Mouse (Mus musculus): ENCODE results near the gene Pmel. TPM values are rescaled to one million over a fixed set of nuclear protein-coding genes. Genes with fewer than 3 reads are reported as not detected.

The Pmel gene
- polyA plus RNA-seq, 1 experiment = 0.16 TPM

GRCm38 (mm10) chr10:128743791-128744191, 39.8 kb downstream of the Pmel start:
- Histone ChIP-seq H3K4me3 (ENCODE audit: insufficient read depth, poor library complexity, severe bottlenecking) (peak overlapping the region; percentile 33), H3K79me3 (ENCODE audit: low read depth) (peaks cover 4% of the 10 kb centered on the region), H3K79me2 (ENCODE audit: control insufficient read depth, insufficient read depth) (peaks cover 11% of the 10 kb centered on the region), H3K27me3 (ENCODE audit: control insufficient read depth, insufficient read depth, insufficient read length) (no peaks in the 10 kb centered on the region), H3K36me3 (ENCODE audit: control insufficient read depth, insufficient read depth) (no peaks in the 10 kb centered on the region), H3ac (ENCODE audit: control insufficient read depth, insufficient read length, low read depth) (peak overlapping the region; percentile 91)
- TF ChIP-seq MYOG (IDR thresholded peaks at IDR 0.05; ENCODE audit: control insufficient read depth, extremely low read depth, insufficient read length) (no peak), FOSL1 (IDR thresholded peaks at IDR 0.05; ENCODE audit: insufficient read depth, low read length, poor library complexity, severe bottlenecking) (no peak), CTCF (IDR thresholded peaks at IDR 0.05; ENCODE audit: control insufficient read depth, insufficient read depth, insufficient read length) (no peak), CEBPB (IDR thresholded peaks at IDR 0.05; ENCODE audit: low read depth) (no peak), MAX (IDR thresholded peaks at IDR 0.05) (no peak), USF1 (IDR thresholded peaks at IDR 0.05; ENCODE audit: low read depth) (no peak), MYOD1 (IDR thresholded peaks at IDR 0.05; ENCODE audit: control insufficient read depth, insufficient read length, low read depth) (no peak)

- peaks cover 8% of the 10 kb centered on the region for H3K79me3 ChIP-seq (ENCODE audit: low read depth)
- H3K36me3 ChIP-seq (ENCODE audit: control insufficient read depth, insufficient read depth) = no peaks in the 10 kb centered on the region
- H3K4me3 ChIP-seq (ENCODE audit: insufficient read depth, poor library complexity, severe bottlenecking) = peak overlapping the region; percentile 33
- H3ac ChIP-seq (ENCODE audit: control insufficient read depth, insufficient read length, low read depth) = peak overlapping the region; percentile 91
- TF ChIP-seq CTCF (IDR thresholded peaks at IDR 0.05; ENCODE audit: control insufficient read depth, insufficient read depth, insufficient read length) = no peak
- TF ChIP-seq CEBPB (IDR thresholded peaks at IDR 0.05; ENCODE audit: low read depth) = no peak
- TF ChIP-seq MYOG (IDR thresholded peaks at IDR 0.05; ENCODE audit: control insufficient read depth, extremely low read depth, insufficient read length) = no peak
- no peak for TF ChIP-seq MAX (IDR thresholded peaks at IDR 0.05)
- no peak for TF ChIP-seq MYOD1 (IDR thresholded peaks at IDR 0.05; ENCODE audit: control insufficient read depth, insufficient read length, low read depth)
- TF ChIP-seq USF1 (IDR thresholded peaks at IDR 0.05; ENCODE audit: low read depth) = no peak
- TF ChIP-seq FOSL1 (IDR thresholded peaks at IDR 0.05; ENCODE audit: insufficient read depth, low read length, poor library complexity, severe bottlenecking) = no peak
- no peaks in the 10 kb centered on the region for H3K27me3 ChIP-seq (ENCODE audit: control insufficient read depth, insufficient read depth, insufficient read length)
- peaks cover 15% of the 10 kb centered on the region for H3K79me2 ChIP-seq (ENCODE audit: control insufficient read depth, insufficient read depth)
These were observed 40.2 kb downstream of the Pmel start for GRCm38 (mm10) chr10:128744211-128744610.

- peaks cover 15% of the 10 kb centered on the region for H3K79me3 ChIP-seq (ENCODE audit: low read depth)
- H3ac ChIP-seq (ENCODE audit: control insufficient read depth, insufficient read length, low read depth) = peak within 1 kb of the TSS; percentile 91
- H3K27me3 ChIP-seq (ENCODE audit: control insufficient read depth, insufficient read depth, insufficient read length) = no peaks in the 10 kb centered on the region
- no peaks in the 10 kb centered on the region for H3K36me3 ChIP-seq (ENCODE audit: control insufficient read depth, insufficient read depth)
- H3K79me2 ChIP-seq (ENCODE audit: control insufficient read depth, insufficient read depth) = peaks cover 22% of the 10 kb centered on the region
- TF ChIP-seq MYOG (IDR thresholded peaks at IDR 0.05; ENCODE audit: control insufficient read depth, extremely low read depth, insufficient read length) (no peak), CEBPB (IDR thresholded peaks at IDR 0.05; ENCODE audit: low read depth) (no peak), CTCF (IDR thresholded peaks at IDR 0.05; ENCODE audit: control insufficient read depth, insufficient read depth, insufficient read length) (no peak), USF1 (IDR thresholded peaks at IDR 0.05; ENCODE audit: low read depth) (no peak), FOSL1 (IDR thresholded peaks at IDR 0.05; ENCODE audit: insufficient read depth, low read length, poor library complexity, severe bottlenecking) (no peak)
- peak within 1 kb of the TSS; percentile 33 for H3K4me3 ChIP-seq (ENCODE audit: insufficient read depth, poor library complexity, severe bottlenecking)
These were observed 40.9 kb downstream of the Pmel start, which contains the start of gene Dgka for GRCm38 (mm10) chr10:128744680-128745601. Gene Dgka, minus strand, starts transcription at chr10:128744855.

GRCm38 (mm10) chr10:128745946-128746613, 42.1 kb downstream of the Pmel start:
- Histone ChIP-seq H3ac (ENCODE audit: control insufficient read depth, insufficient read length, low read depth) (no peak overlapping the region), H3K36me3 (ENCODE audit: control insufficient read depth, insufficient read depth) (peaks cover 8% of the 10 kb centered on the region), H3K79me2 (ENCODE audit: control insufficient read depth, insufficient read depth) (peaks cover 34% of the 10 kb centered on the region), H3K79me3 (ENCODE audit: low read depth) (peaks cover 27% of the 10 kb centered on the region), H3K27me3 (ENCODE audit: control insufficient read depth, insufficient read depth, insufficient read length) (no peaks in the 10 kb centered on the region), H3K4me3 (ENCODE audit: insufficient read depth, poor library complexity, severe bottlenecking) (no peak overlapping the region)
- TF ChIP-seq FOSL1 (IDR thresholded peaks at IDR 0.05; ENCODE audit: insufficient read depth, low read length, poor library complexity, severe bottlenecking) (no peak), MAX (IDR thresholded peaks at IDR 0.05) (no peak)

GRCm38 (mm10) chr10:128746972-128747645, 43.1 kb downstream of the Pmel start:
- peaks cover 44% of the 10 kb centered on the region for H3K79me2 ChIP-seq (ENCODE audit: control insufficient read depth, insufficient read depth)
- H3K27me3 ChIP-seq (ENCODE audit: control insufficient read depth, insufficient read depth, insufficient read length) = no peaks in the 10 kb centered on the region
- H3K79me3 ChIP-seq (ENCODE audit: low read depth) = peaks cover 35% of the 10 kb centered on the region
- H3K4me3 ChIP-seq (ENCODE audit: insufficient read depth, poor library complexity, severe bottlenecking) = peak overlapping the region; percentile 90
- H3ac ChIP-seq (ENCODE audit: control insufficient read depth, insufficient read length, low read depth) = peak overlapping the region; percentile 96
- TF ChIP-seq CEBPB (IDR thresholded peaks at IDR 0.05; ENCODE audit: low read depth) (no peak), USF1 (IDR thresholded peaks at IDR 0.05; ENCODE audit: low read depth) (no peak), MYOG (IDR thresholded peaks at IDR 0.05; ENCODE audit: control insufficient read depth, extremely low read depth, insufficient read length) (no peak), MAX (IDR thresholded peaks at IDR 0.05) (no peak), MYOD1 (IDR thresholded peaks at IDR 0.05; ENCODE audit: control insufficient read depth, insufficient read length, low read depth) (no peak), FOSL1 (IDR thresholded peaks at IDR 0.05; ENCODE audit: insufficient read depth, low read length, poor library complexity, severe bottlenecking) (no peak)
- peaks cover 19% of the 10 kb centered on the region for H3K36me3 ChIP-seq (ENCODE audit: control insufficient read depth, insufficient read depth)
